Mouse (Mus musculus) granulocyte monocyte progenitor cell, adult 5-6 weeks (primary cell): Measurements from ENCODE around the gene Dppa4. TPM values are rescaled to one million over a fixed set of nuclear protein-coding genes. Genes with fewer than 3 reads are reported as not detected.
"Not testable (repeated sequence)": the region's sequence is repeated elsewhere in the genome, so short reads cannot be mapped to it uniquely, and the experiment has no call there.

ENCODE experiments used
- ATAC-seq: replicated peaks from 2 replicates; pipeline ENCODE4 v1.8.0; 2016; ENCODE audit warnings: mild to moderate bottlenecking, moderate TSS enrichment, inconsistent platforms; ENCODE audit not compliant: poor library complexity, severe bottlenecking
- total RNA-seq, 2 experiments: library from RNA; stranded (forward) in 1 of 2; stranded (reverse) in 1 of 2; fragments of 200-712, 200-1000 nt in 1 of 2; fragments of >200 nt in 1 of 2; fragmentation: Nextera tagmentation in 1 of 2; gene quantifications; 2 replicates each; pipeline ENCODE4 v1.2.3; 2014 to 2017

The Dppa4 gene
- not detected in 2 replicates for total RNA-seq (2014; fragmentation: Nextera tagmentation)
- not detected in 2 replicates for total RNA-seq (2017)

GRCm38 (mm10) chr16:48283517-48283916 lies at the start of gene Dppa4:
Dppa4 (plus strand) TSS chr16:48283733.
- no peak for ATAC-seq

GRCm38 (mm10) chr16:48234999-48235398 lies 48.5 kb upstream of the Dppa4 start:
- ATAC-seq: no peak

- no peak for ATAC-seq
Observed at GRCm38 (mm10) chr16:48237676-48238075, 45.9 kb upstream of the Dppa4 start.

- no peak for ATAC-seq
Observed at GRCm38 (mm10) chr16:48247044-48247661, 36.4 kb upstream of the Dppa4 start.

- no peak for ATAC-seq
Observed at GRCm38 (mm10) chr16:48252824-48253223, 30.7 kb upstream of the Dppa4 start.

- ATAC-seq: no peak
Observed at GRCm38 (mm10) chr16:48254584-48254983, 28.9 kb upstream of the Dppa4 start.

GRCm38 (mm10) chr16:48259519-48259918 lies 24.0 kb upstream of the Dppa4 start:
- peak; percentile 79 for ATAC-seq

GRCm38 (mm10) chr16:48262901-48263300 lies 20.6 kb upstream of the Dppa4 start:
- no peak for ATAC-seq

GRCm38 (mm10) chr16:48265856-48266255 lies 17.7 kb upstream of the Dppa4 start:
- ATAC-seq: no peak

GRCm38 (mm10) chr16:48276940-48277339 lies 6.6 kb upstream of the Dppa4 start:
- ATAC-seq: no peak

GRCm38 (mm10) chr16:48280883-48281282 lies 2.6 kb upstream of the Dppa4 start:
- ATAC-seq: no peak

GRCm38 (mm10) chr16:48282801-48283200 lies 732 bp upstream of the Dppa4 start:
- no peak for ATAC-seq

GRCm38 (mm10) chr16:48285517-48285916 lies 2.0 kb downstream of the Dppa4 start:
- no peak for ATAC-seq

GRCm38 (mm10) chr16:48297384-48298136 lies 14.0 kb downstream of the Dppa4 start:
- no peak for ATAC-seq

GRCm38 (mm10) chr16:48299884-48300283 lies 16.4 kb downstream of the Dppa4 start:
- ATAC-seq: peak; percentile 93

GRCm38 (mm10) chr16:48303509-48303908 lies 20.0 kb downstream of the Dppa4 start, which contains the start of gene Dppa2:
Dppa2 (plus strand) TSS chr16:48303908.
- no peak; the same call in 1 of the 2 replicates for ATAC-seq

GRCm38 (mm10) chr16:48303983-48304382 lies 20.4 kb downstream of the Dppa4 start:
- no peak for ATAC-seq

GRCm38 (mm10) chr16:48308916-48309315 lies 25.4 kb downstream of the Dppa4 start:
- not testable (repeated sequence) for ATAC-seq

- no peak for ATAC-seq
Observed at GRCm38 (mm10) chr16:48309912-48310630, 26.5 kb downstream of the Dppa4 start.

GRCm38 (mm10) chr16:48315294-48315693 lies 31.8 kb downstream of the Dppa4 start:
- ATAC-seq: no peak

- no peak for ATAC-seq
Observed at GRCm38 (mm10) chr16:48320781-48321180, 37.2 kb downstream of the Dppa4 start.
